Mouse (Mus musculus) liver, adult (tissue): ENCODE data around the gene Impad1.

Experiments used
- GATA4 ChIP-seq: IDR thresholded peaks from 2 replicates; pipeline ENCODE4 v1.6.1; 2014; ENCODE audit warnings: mild to moderate bottlenecking, low read length; ENCODE audit not compliant: insufficient replicate concordance

The Impad1 gene

DNA sequence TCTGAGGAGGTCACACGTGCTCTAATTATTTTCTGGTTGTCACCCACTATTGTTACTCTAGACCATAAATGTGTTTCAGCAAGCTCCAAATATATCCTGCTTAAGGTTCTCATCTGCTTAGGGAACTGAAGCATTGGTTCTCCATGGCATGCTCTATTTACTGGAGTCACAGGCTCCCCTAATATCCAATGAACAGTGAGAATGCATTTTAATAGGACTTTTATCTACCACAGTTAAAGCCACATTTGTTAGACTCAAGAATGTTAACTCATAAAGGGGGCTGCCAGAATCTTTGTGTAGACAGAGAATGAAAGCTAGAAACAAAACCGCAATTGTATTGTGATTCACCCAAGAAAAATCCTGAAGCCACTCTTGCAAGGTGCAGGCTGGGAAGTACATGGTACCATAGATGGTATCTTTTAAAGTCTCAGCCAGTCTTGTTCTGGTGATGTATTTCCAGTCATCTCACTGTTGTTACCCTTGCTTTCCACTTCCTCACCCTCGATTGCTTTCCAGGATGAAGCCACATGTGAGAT, 66.8 kb downstream of the Impad1 start:
- no peak for TF ChIP-seq GATA4

DNA sequence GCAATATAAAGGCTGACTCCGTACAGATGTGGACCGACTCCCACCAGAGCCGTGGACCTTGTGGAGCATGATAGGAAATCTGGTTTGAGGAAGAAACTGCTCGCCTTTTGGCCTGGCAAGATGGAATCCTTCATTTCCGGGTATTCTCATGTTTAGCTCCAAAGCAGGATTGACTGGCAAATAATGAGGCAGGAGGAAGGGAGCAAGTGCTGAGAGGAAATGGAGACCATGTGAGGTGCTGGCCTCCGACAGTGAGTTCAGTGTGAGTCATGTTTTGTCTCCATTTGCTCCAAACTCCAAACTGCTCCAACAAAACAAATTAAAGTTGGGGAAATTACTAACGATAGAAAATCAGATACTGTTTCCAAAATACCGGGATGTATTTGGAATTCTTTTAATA, 69.3 kb downstream of the Impad1 start:
- no peak for TF ChIP-seq GATA4

DNA sequence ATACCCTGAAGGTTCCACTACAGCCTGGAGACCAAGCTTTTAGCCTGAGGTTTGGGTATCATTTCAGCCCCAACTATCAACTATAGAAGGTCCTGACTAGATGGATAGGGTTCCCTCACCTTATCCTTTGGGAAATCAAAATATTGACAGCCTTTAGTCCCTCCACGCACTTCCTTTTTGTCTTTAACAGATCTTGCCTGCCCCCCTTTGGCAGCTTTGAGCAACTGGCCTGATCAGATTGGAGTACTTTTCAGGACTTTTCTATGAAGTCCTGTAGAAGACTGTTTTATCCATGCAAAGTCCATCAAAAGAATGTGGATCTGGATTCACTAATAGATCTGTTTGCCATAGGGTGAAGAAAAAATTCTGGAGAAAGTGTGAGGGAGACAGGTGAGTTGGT, 71.1 kb downstream of the Impad1 start:
- TF ChIP-seq GATA4 = no peak

DNA sequence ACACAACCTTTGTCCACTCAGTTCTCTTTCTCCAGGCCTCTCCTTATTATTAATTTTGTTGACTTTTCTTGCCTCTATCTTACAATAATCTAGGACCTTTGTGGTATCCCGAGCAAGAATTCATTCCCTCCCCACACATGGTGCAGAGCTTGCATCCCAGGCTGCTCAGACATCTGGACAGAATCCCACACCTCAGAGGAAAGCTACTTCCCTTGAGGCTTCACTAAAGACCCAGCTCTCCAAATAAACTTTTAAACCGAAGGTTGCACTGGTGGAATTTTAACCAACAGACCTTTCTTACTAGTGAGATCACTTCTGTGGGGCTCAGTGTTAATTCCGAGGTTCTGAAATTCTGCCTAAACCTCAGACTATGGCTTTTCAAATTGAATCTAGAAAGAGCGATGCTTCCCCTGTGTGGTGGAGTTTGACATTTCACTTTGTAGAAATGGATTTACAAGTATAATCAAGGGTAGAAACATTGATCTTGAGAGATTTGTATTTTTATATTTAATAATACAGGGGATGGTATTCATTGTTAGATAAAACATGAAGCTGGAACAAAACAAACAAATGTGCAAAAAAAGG, 75.3 kb downstream of the Impad1 start:
- TF ChIP-seq GATA4 = no peak
